Mouse (Mus musculus) CD4-positive, CD25-positive, alpha-beta regulatory T cell, adult 4 months (primary cell): ENCODE results near the gene Gal. TPM values are rescaled to one million over a fixed set of nuclear protein-coding genes. Genes with fewer than 3 reads are reported as not detected.
A peak's percentile ranks its signal among the peaks of the same experiment; 100 is the strongest.

Experiments used
- ATAC-seq: one replicate; pipeline ENCODE4 v1.8.0; 2017
- polyA plus RNA-seq, 2 experiments: library from polyadenylated mRNA; unstranded; fragments of 100-300 nt; shearing (Covaris generic); gene quantifications; one replicate each; pipeline ENCODE4 v1.2.1; 2017

Gene Gal
- 1 to 10 TPM in 1 of 2 experiments, not detected in 1; 9.1 TPM for polyA plus RNA-seq

- ATAC-seq: no peak
These were observed at the start of gene Gal for GRCm38 (mm10) chr19:3414268-3414733. Gene Gal, minus strand, starts transcription at chr19:3414544.

GRCm38 (mm10) chr19:3459986-3460385 is 45.6 kb upstream of the Gal start:
- no peak for ATAC-seq

- ATAC-seq: no peak
These were observed 44.2 kb upstream of the Gal start for GRCm38 (mm10) chr19:3458331-3459099.

DNA sequence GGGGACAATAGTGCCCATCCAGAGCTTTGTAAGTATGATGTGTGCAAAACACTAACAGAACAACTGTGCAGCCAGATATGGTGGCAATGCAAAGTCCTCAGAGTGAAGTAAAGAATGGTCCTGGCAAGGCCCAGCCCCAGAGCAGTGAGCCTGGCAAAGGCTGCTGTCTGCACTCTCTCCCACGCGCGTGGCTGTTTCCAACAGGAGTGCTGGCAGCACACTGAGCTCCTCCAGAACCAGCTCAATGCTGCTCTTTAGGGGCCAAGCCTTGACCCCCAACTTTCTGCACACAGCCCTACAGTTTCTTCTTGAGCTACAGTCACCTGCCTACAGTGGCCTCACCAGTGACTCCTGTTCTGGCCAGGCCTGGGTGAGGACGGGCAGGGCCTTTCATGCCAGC is 43.4 kb upstream of the Gal start:
- no peak for ATAC-seq

DNA sequence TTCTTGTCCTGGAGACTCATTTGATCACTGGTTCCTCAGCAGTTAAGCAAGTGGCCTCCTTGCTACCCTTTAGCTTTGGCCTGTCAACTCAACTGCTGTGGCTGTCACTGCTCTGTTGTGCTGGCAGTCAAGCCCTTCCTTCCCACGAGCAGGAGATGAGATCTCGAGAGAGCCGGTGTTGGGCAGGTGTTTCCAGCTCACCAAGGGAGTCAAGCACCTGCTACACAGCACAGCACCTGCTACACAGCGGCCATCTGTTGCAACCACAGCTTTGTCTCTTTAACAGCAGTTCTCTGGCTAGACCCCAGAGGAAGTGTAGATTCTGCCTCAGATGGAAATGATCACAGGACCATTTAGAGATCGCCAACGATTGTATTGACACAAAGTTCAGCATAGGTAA is 37.3 kb upstream of the Gal start:
- peak; percentile 51 for ATAC-seq

DNA sequence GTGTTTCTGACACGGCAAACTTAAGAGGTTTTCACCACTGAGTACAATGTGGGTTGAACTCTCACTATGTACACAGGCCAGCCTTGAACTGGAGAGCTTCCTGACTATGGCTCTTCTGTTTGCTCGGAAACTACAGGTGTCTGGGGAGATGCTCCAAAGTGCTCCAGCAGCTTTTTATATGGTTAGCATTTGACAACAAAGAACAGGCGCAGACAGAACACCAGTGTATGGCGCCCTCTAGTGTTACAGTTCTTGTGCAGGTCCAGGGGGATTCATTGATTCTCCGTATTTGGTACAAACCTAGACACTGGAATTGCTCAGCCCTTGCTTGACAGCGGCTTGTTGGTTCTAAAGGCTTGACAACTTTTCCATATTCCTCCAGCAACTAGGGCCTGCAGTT is 36.8 kb upstream of the Gal start:
- ATAC-seq: peak; percentile 71

GRCm38 (mm10) chr19:3450714-3451113 is 36.4 kb upstream of the Gal start:
- ATAC-seq: no peak

DNA sequence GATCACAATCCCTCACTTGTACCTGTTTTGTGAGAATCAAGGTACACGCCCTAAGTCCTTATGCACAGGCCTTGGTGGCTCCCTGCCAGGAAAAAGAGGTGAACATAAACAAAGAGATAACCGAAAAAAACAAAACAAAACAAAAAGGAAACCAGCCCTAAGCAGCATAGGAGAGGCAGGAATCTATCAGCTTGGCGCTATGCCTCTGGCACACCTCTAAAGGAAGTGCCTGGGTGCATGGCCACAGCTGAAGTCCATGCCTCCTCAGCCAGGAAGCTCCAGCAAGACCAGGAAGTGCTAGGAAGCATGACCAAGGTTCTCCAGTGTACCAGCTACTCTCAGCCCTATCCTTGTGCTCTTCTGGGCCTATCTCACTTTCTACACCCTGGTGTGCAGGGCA is 34.9 kb upstream of the Gal start:
- no peak for ATAC-seq

DNA sequence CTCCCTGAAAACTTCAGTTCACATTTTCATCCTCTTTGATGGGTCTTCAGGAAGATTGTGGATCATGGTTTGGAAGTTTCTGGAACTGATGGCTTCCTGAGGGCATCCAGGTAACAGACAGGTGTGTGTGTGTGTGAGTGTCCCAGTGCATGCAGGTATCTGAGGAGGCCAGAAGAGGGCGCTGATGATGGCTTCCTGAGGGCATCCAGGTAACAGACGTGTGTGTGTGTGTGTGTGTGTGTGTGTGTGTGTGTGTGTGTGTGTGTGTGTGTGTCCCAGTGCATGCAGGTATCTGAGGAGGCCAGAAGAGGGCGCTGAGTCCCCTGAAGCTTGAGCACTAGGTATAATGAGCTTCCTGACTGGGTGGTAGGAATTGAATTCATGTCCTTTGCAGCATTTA is 33.0 kb upstream of the Gal start:
- no peak for ATAC-seq

DNA sequence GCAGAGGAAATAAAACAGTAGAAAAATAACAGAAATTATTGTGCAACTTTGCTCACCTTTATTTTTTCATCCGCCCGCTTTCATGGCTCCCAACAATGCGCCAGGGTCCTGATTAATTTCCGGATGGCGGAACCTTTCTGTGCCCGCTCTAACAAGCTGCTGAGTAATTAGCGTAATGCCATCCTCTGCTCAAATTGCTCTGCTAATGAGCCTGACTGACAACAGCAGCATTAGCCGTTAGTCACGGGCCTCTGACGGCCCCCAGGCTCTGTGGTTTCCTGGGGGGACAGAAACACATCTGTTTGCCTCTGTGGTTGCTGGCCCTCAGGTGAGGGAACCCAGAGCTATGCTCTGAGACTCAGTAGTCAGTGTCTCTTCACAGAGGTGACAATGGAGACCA is 26.7 kb upstream of the Gal start:
- ATAC-seq: no peak

DNA sequence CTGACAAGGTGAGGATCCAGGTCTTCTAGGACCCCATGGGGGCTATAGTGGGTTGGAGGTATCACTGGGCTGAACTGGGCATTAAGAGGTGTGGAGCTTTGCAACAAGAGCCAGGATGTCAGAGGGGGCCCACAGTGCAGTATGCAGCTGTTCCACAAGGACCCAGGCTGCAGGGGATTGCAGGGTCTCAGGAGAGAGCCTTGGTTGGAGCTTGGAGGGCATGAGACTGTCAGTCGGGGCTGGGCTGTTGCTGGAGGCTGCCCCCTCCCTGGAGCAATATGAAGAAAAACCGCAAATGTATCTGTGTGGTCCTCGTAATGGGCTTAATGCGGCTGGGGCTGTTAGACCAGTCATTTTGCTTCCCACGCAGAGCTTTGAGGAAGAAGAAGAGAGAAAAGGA is 26.3 kb upstream of the Gal start:
- ATAC-seq: no peak

DNA sequence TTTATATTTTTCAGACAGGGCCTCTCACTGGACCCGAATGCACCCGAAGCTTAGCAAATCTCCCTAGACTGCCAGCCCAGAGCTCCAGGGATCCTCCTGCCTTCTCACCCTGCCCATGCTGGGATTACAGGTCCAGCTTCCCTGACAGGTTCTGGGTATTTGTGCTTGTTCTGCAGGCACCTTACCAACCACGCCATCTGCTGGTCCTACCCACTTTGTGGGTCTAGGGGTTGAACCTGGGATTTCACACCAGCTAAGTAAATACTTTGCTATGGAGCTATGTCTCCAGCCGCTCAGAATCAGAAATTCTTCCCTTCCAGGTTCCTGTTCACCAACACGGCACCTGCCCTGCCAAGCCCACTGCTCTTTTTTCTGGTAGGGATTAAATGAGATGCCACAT is 23.6 kb upstream of the Gal start:
- ATAC-seq: no peak

DNA sequence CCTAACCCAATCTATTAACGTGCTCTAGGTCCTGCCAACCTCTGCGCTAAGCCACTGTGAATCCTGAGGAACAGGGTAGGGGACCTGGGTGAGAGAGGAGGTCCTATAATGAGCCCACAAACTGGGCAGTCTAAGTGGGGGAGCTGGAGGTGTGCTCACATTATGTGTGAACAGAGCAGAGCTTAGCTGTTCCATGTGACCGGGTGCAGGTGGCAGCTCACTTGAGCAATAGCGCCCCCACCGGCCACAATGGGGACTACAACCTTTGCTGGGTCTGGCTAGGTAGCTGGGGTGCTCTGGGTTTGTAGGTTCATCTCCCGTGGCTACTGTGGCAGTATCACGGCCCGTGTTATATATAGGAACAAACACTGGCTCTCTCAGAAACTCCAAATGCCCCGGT is 22.5 kb upstream of the Gal start:
- ATAC-seq: no peak

DNA sequence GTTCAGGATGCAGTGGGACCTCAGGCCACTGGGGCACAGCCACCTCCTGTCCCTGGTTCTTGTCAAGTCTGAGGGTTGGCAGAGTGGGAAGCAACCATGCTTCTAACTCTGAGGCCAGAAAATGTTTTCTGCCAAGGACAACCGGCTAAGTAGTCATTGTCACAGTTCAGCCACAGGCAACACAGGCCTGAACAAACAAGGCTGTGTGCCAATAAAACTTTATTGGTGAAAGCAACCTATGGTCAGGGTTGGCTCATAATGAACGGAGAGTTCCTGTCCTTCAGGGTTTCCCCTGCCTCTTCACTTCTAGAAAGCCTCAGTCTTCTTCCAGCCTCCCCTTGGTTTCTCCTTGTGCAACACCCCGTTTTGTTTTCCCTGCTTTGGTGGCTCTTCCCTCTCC is 21.5 kb upstream of the Gal start:
- ATAC-seq: no peak

- ATAC-seq: no peak
These were observed 20.3 kb upstream of the Gal start for GRCm38 (mm10) chr19:3434641-3435040.

GRCm38 (mm10) chr19:3434124-3434523 is 19.8 kb upstream of the Gal start:
- ATAC-seq: no peak

- no peak for ATAC-seq
These were observed 17.6 kb upstream of the Gal start for GRCm38 (mm10) chr19:3431969-3432368.

- no peak for ATAC-seq
These were observed 16.7 kb upstream of the Gal start for GRCm38 (mm10) chr19:3431066-3431465.

DNA sequence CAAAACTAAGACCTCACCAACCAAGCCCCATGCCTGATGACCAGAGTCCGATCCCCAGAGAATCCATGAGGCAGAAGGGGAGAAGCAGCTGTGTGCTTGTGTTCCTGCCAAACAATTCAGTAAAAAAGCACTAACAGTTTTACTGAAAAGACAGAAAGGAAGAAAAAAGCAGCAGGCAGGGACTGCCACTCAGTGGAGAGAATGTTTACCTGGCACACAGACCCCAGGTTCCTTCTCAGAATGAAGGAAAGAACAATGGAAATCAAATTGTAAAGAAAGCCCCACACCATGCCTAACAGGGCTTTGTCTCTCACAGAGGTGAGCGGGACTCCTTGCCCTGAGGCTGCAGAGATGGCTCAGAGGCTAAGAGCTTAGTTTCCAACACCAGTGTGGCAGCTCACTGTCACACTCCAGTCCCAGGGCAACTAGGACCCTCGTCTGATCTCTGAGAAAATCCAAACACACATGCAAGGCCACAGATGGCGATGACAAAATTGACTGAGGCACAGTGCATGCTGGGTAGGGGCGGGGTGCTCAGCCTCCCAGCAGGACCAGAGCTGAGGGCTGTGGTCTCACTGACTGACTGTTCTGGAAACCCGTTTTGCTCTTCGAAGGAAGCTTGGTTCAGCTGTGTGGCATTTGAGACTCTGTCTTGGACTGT is 14.9 kb upstream of the Gal start:
- no peak for ATAC-seq

- no peak for ATAC-seq
These were observed 13.9 kb upstream of the Gal start for GRCm38 (mm10) chr19:3428057-3428830.

- no peak for ATAC-seq
These were observed 9.9 kb upstream of the Gal start for GRCm38 (mm10) chr19:3424214-3424613.

GRCm38 (mm10) chr19:3422981-3423380 is 8.6 kb upstream of the Gal start:
- ATAC-seq: no peak

- ATAC-seq: no peak
These were observed 8.1 kb upstream of the Gal start for GRCm38 (mm10) chr19:3422488-3422887.

- no peak for ATAC-seq
These were observed 4.9 kb upstream of the Gal start for GRCm38 (mm10) chr19:3419251-3419650.
